In genomic region chr15:4043032-4043471, GRCm38 (mm10) we compare ENCODE assay signal across 8 mouse cellular contexts. TPM values are rescaled to one million over a fixed set of nuclear protein-coding genes. Genes with fewer than 3 reads are reported as not detected.
DNase-seq lines count a peak whose midpoint lies in the region; ATAC-seq and TF ChIP-seq lines count a peak whose summit lies in the region.

No protein-coding gene starts in this region.

- H3K36me3 ChIP-seq in hindbrain, embryonic 10.5 days: peaks cover 23% of the 10 kb centered on the region
- peaks cover 26% of the 10 kb centered on the region for H3K36me3 ChIP-seq in hindbrain, embryonic 12.5 days
- H3K36me3 ChIP-seq in forebrain, postnatal 0 days (ENCODE audit: insufficient read depth): peaks cover 22% of the 10 kb centered on the region
- H3K36me3 ChIP-seq in limb, embryonic 10.5 days: peaks cover 24% of the 10 kb centered on the region

- peak; percentile 8 for DNase-seq in hindbrain, embryonic 10.5 days (ENCODE audit: low spot score)
- DNase-seq in MEL-GATA-1-ER (ENCODE audit: extremely low read depth, low read depth): peak; percentile 26
- peak; percentile 56 for DNase-seq in forebrain, postnatal 0 days
- DNase-seq in limb, embryonic 10.5 days (ENCODE audit: low spot score): peak; percentile 44
- peak; percentile 7 to 30 for DNase-seq in natural killer cell, adult 2 months (ENCODE audit: low spot score in 2 of 2)
- DNase-seq in adrenal gland, adult 18-20 months (ENCODE audit: low spot score in 2 of 2): no peak
- no peak for DNase-seq in frontal cortex, postnatal 36 days (ENCODE audit: low spot score in 2 of 2)

- WGBS in hindbrain, embryonic 10.5 days: 30% methylated on average over 4 of the region's 4 CpGs
- 25% methylated on average over 4 of the region's 4 CpGs for WGBS in hindbrain, embryonic 12.5 days
- 23% methylated on average over 4 of the region's 4 CpGs for WGBS in forebrain, postnatal 0 days
- WGBS in limb, embryonic 10.5 days: 32% methylated on average over 4 of the region's 4 CpGs

- TF ChIP-seq CTCF in forebrain, postnatal 0 days (IDR thresholded peaks at IDR 0.05; ENCODE audit: low read depth): peak; percentile 68

- no peaks in the 10 kb centered on the region for H3K9me3 ChIP-seq in hindbrain, embryonic 10.5 days
- no peaks in the 10 kb centered on the region for H3K9me3 ChIP-seq in hindbrain, embryonic 12.5 days (replicated peaks)
- H3K9me3 ChIP-seq in forebrain, postnatal 0 days (ENCODE audit: low read length): no peaks in the 10 kb centered on the region
- no peaks in the 10 kb centered on the region for H3K9me3 ChIP-seq in limb, embryonic 10.5 days (replicated peaks)

- H3K4me2 ChIP-seq in hindbrain, embryonic 12.5 days (replicated peaks): no peak overlapping the region
- H3K4me2 ChIP-seq in forebrain, postnatal 0 days (ENCODE audit: low read depth): no peak overlapping the region

- no peak overlapping the region for H3K4me3 ChIP-seq in hindbrain, embryonic 10.5 days
- H3K4me3 ChIP-seq in hindbrain, embryonic 12.5 days: no peak overlapping the region
- no peak overlapping the region for H3K4me3 ChIP-seq in forebrain, postnatal 0 days (ENCODE audit: low read depth, low read length)
- H3K4me3 ChIP-seq in limb, embryonic 10.5 days: no peak overlapping the region

- no peak overlapping the region for H3K27ac ChIP-seq in hindbrain, embryonic 10.5 days
- no peak overlapping the region for H3K27ac ChIP-seq in hindbrain, embryonic 12.5 days
- H3K27ac ChIP-seq in forebrain, postnatal 0 days (ENCODE audit: low read depth, low read length): no peak overlapping the region
- H3K27ac ChIP-seq in limb, embryonic 10.5 days: no peak overlapping the region

- ATAC-seq in hindbrain, embryonic 12.5 days (ENCODE audit: low FRiP score): no peak
- peak; percentile 41 for ATAC-seq in forebrain, postnatal 0 days

- H3K4me1 ChIP-seq in hindbrain, embryonic 10.5 days (replicated peaks): no peaks in the 10 kb centered on the region
- no peaks in the 10 kb centered on the region for H3K4me1 ChIP-seq in hindbrain, embryonic 12.5 days
- no peaks in the 10 kb centered on the region for H3K4me1 ChIP-seq in forebrain, postnatal 0 days (ENCODE audit: insufficient read depth)
- no peaks in the 10 kb centered on the region for H3K4me1 ChIP-seq in limb, embryonic 10.5 days

- no peaks in the 10 kb centered on the region for H3K27me3 ChIP-seq in hindbrain, embryonic 10.5 days (ENCODE audit: insufficient read depth, poor library complexity, severe bottlenecking)
- H3K27me3 ChIP-seq in hindbrain, embryonic 12.5 days: no peaks in the 10 kb centered on the region
- no peaks in the 10 kb centered on the region for H3K27me3 ChIP-seq in forebrain, postnatal 0 days (ENCODE audit: insufficient read depth, low read length)
- no peaks in the 10 kb centered on the region for H3K27me3 ChIP-seq in limb, embryonic 10.5 days (ENCODE audit: low read depth, poor library complexity, severe bottlenecking)

- no peak overlapping the region for H3K9ac ChIP-seq in hindbrain, embryonic 12.5 days
- H3K9ac ChIP-seq in forebrain, postnatal 0 days: no peak overlapping the region

RNA-seq across cellular contexts. Expression of gene Oxct1, which starts 16.9 kb away (rescaled TPM):
- 101 and 114 TPM in 2 replicates for polyA plus RNA-seq in hindbrain, embryonic 10.5 days (2016; fragmentation: Nextera tagmentation; extraction: Ambion mirVana)
- polyA plus RNA-seq in hindbrain, embryonic 12.5 days (2016; fragmentation: Nextera tagmentation; extraction: Ambion mirVana): 200 and 208 TPM in 2 replicates
- 307 and 354 TPM in 2 replicates for total RNA-seq in forebrain, postnatal 0 days (2014; rRNA removed)
- polyA plus RNA-seq in forebrain, postnatal 0 days (2015; fragmentation: Nextera tagmentation; extraction: Ambion mirVana): 375 and 419 TPM in 2 replicates
- polyA plus RNA-seq in limb, embryonic 10.5 days (2016; fragmentation: Nextera tagmentation; extraction: Ambion mirVana): 79.0 and 116 TPM in 2 replicates
- 100 to 1,000 TPM; 167 to 192 TPM for total RNA-seq in adrenal gland, adult 18-20 months (2021)

RNA-seq across cellular contexts. Expression of gene AW549877, which starts 47.5 kb away (rescaled TPM):
- polyA plus RNA-seq in hindbrain, embryonic 10.5 days (2016; fragmentation: Nextera tagmentation; extraction: Ambion mirVana): 38.4 and 39.3 TPM in 2 replicates
- 57.2 and 61.6 TPM in 2 replicates for polyA plus RNA-seq in hindbrain, embryonic 12.5 days (2016; fragmentation: Nextera tagmentation; extraction: Ambion mirVana)
- 23.2 and 26.2 TPM in 2 replicates for total RNA-seq in forebrain, postnatal 0 days (2014; rRNA removed)
- 15.7 and 19.6 TPM in 2 replicates for polyA plus RNA-seq in forebrain, postnatal 0 days (2015; fragmentation: Nextera tagmentation; extraction: Ambion mirVana)
- 26.5 and 32.8 TPM in 2 replicates for polyA plus RNA-seq in limb, embryonic 10.5 days (2016; fragmentation: Nextera tagmentation; extraction: Ambion mirVana)
- 10 to 100 TPM; 44.8 to 54.8 TPM for total RNA-seq in adrenal gland, adult 18-20 months (2021)

Comparison
In these comparisons a context has a peak if more than half of its experiments do, and no peak if none do; other contexts are left out.
1. DNase-seq: peak in hindbrain, embryonic 10.5 days (single experiment), MEL-GATA-1-ER (single experiment), forebrain, postnatal 0 days (single experiment), limb, embryonic 10.5 days (single experiment) and natural killer cell, adult 2 months (2 of 2); none in adrenal gland, adult 18-20 months (0 of 2) and frontal cortex, postnatal 36 days (0 of 2).